Mouse (Mus musculus): ENCODE measurements at regions not wholly inside any gene's neighbourhood (a gene's known extent, or its start where the extent isn't known, plus 50 kb on each side); places are given as distances from the start of the nearest gene placed in this dataset.

GRCm38 (mm10) chr13:113486368-113486955 lies 131.9 kb downstream of the Snx18 start:
- TF ChIP-seq CTCF (IDR thresholded peaks at IDR 0.05; ENCODE audit: extremely low read depth, insufficient read depth, low read length) (no peak), POLR2A (IDR thresholded peaks at IDR 0.05; ENCODE audit: extremely low read depth, insufficient read depth, low read length) (no peak)

Data from cortical plate, adult 2 months (tissue).